Mouse (Mus musculus) heart, postnatal 0 days (tissue): ENCODE measurements at regions not wholly inside any gene's neighbourhood (a gene's known extent, or its start where the extent isn't known, plus 50 kb on each side); places are given as distances from the start of the nearest gene placed in this dataset.

ENCODE experiments used
- ATAC-seq: fragments of 200-750 bp; cut with Nextera tagmentation; 2 replicates; pipeline ENCODE4 v1.8.0; 2017; ENCODE audit warnings: low read depth, moderate number of reproducible peaks, moderate library complexity; ENCODE audit not compliant: insufficient read depth
- DNase-seq: peaks from one replicate; pipeline ENCODE4 v3.0.0-alpha.2; 2016; ENCODE audit warnings: low spot score
- H3K27ac ChIP-seq: fragments of 300-500 bp; sonication (generic); 2 replicates; pipeline ENCODE4 v1.5.1; 2014; ENCODE audit warnings: low read depth, mild to moderate bottlenecking
- H3K27me3 ChIP-seq: fragments of 300-500 bp; sonication (generic); 2 replicates; pipeline ENCODE4 v1.6.1; 2014; ENCODE audit warnings: low read length, mixed read lengths; ENCODE audit not compliant: control insufficient read depth, insufficient read depth
- H3K36me3 ChIP-seq: fragments of 300-500 bp; sonication (generic); replicated peaks from 2 replicates; pipeline ENCODE4 v1.6.1; 2014; ENCODE audit warnings: low read length, mixed read lengths; ENCODE audit not compliant: control insufficient read depth, insufficient read depth
- H3K4me1 ChIP-seq: fragments of 300-500 bp; sonication (generic); 2 replicates; pipeline ENCODE4 v1.6.1; 2014; ENCODE audit warnings: antibody characterized with exemption; ENCODE audit not compliant: control insufficient read depth, insufficient read depth
- H3K4me2 ChIP-seq: fragments of 300-500 bp; sonication (generic); 2 replicates; pipeline ENCODE4 v1.6.1; 2014; ENCODE audit warnings: low read depth, mild to moderate bottlenecking, low read length, moderate library complexity
- H3K4me3 ChIP-seq: fragments of 300-500 bp; sonication (generic); 2 replicates; pipeline ENCODE4 v1.5.1; 2014; ENCODE audit warnings: low read depth, low read length
- H3K9ac ChIP-seq: fragments of 300-500 bp; sonication (generic); replicated peaks from 2 replicates; pipeline ENCODE4 v1.6.1; 2014; ENCODE audit warnings: low read depth, low read length, mixed read lengths
- H3K9me3 ChIP-seq: fragments of 300-500 bp; sonication (generic); replicated peaks from 2 replicates; pipeline ENCODE4 v1.6.1; 2016; ENCODE audit warnings: low read length; ENCODE audit not compliant: control insufficient read depth
- CTCF ChIP-seq: IDR thresholded peaks from 2 replicates; pipeline ENCODE4 v1.5.1; 2016; ENCODE audit warnings: antibody characterized with exemption, control low read depth, low read depth
- EP300 ChIP-seq: IDR thresholded peaks from 2 replicates; pipeline ENCODE4 v1.6.1; 2016; ENCODE audit warnings: antibody characterized with exemption, low read depth
- WGBS: fragments of 180-500 bp; shearing (Covaris S2); extraction: QIAGEN DNeasy Blood & Tissue Kit; methylation state at CpG from one replicate; pipeline ENCODE4 v1.1.7; 2014; 5-methylcytosine and 5-hydroxymethylcytosine counted together

- H3K4me3 ChIP-seq: no peak overlapping the region
- no peaks in the 10 kb centered on the region for H3K27me3 ChIP-seq
- no peaks in the 10 kb centered on the region for H3K36me3 ChIP-seq
- DNase-seq (no peak), ATAC-seq (no peak)
- H3K4me2 ChIP-seq: no peak overlapping the region
- H3K27ac ChIP-seq: no peak overlapping the region
- no peak overlapping the region for H3K9ac ChIP-seq
- no peak for TF ChIP-seq EP300
- TF ChIP-seq CTCF: no peak
- H3K9me3 ChIP-seq: no peaks in the 10 kb centered on the region
- no peaks in the 10 kb centered on the region for H3K4me1 ChIP-seq
- 62% methylated on average over 5 of the region's 5 CpGs for WGBS
Measured at GRCm38 (mm10) chr10:37286305-37286704, 147.6 kb upstream of the Marcks start.

GRCm38 (mm10) chr10:37282951-37283350, 144.2 kb upstream of the Marcks start:
- ATAC-seq (no peak), DNase-seq (no peak)
- no peak overlapping the region for H3K9ac ChIP-seq
- no peak overlapping the region for H3K4me3 ChIP-seq
- H3K4me1 ChIP-seq: peaks cover 8% of the 10 kb centered on the region
- no peak overlapping the region for H3K27ac ChIP-seq
- H3K4me2 ChIP-seq: no peak overlapping the region
- TF ChIP-seq CTCF: no peak
- TF ChIP-seq EP300: no peak
- H3K9me3 ChIP-seq: no peaks in the 10 kb centered on the region
- no peaks in the 10 kb centered on the region for H3K27me3 ChIP-seq
- no peaks in the 10 kb centered on the region for H3K36me3 ChIP-seq

GRCm38 (mm10) chr10:37280823-37281222, 142.1 kb upstream of the Marcks start:
- DNase-seq: no peak
- no peaks in the 10 kb centered on the region for H3K9me3 ChIP-seq
- WGBS: 68% methylated on average over 4 of the region's 4 CpGs
- no peak overlapping the region for H3K9ac ChIP-seq
- peaks cover 8% of the 10 kb centered on the region for H3K4me1 ChIP-seq
- H3K27ac ChIP-seq: no peak overlapping the region
- TF ChIP-seq EP300 (no peak), CTCF (no peak)
- ATAC-seq: no peak
- H3K27me3 ChIP-seq: no peaks in the 10 kb centered on the region
- no peaks in the 10 kb centered on the region for H3K36me3 ChIP-seq
- H3K4me3 ChIP-seq: no peak overlapping the region
- H3K4me2 ChIP-seq: no peak overlapping the region

GRCm38 (mm10) chr10:37280150-37280820, 141.6 kb upstream of the Marcks start:
- no peak overlapping the region for H3K4me3 ChIP-seq
- TF ChIP-seq CTCF: no peak
- no peak for TF ChIP-seq EP300
- peak; percentile 72 for DNase-seq
- H3K9ac ChIP-seq: no peak overlapping the region
- H3K4me1 ChIP-seq: peaks cover 8% of the 10 kb centered on the region
- ATAC-seq: peak; percentile 63
- 22% methylated on average over 6 of the region's 6 CpGs for WGBS
- no peaks in the 10 kb centered on the region for H3K27me3 ChIP-seq
- no peaks in the 10 kb centered on the region for H3K36me3 ChIP-seq
- no peaks in the 10 kb centered on the region for H3K9me3 ChIP-seq
- no peak overlapping the region for H3K27ac ChIP-seq
- no peak overlapping the region for H3K4me2 ChIP-seq

GRCm38 (mm10) chr10:37279316-37279715, 140.6 kb upstream of the Marcks start:
- Histone ChIP-seq H3K4me1 (peaks cover 8% of the 10 kb centered on the region), H3K4me2 (no peak overlapping the region), H3K36me3 (no peaks in the 10 kb centered on the region), H3K27me3 (no peaks in the 10 kb centered on the region), H3K4me3 (no peak overlapping the region), H3K27ac (no peak overlapping the region), H3K9me3 (no peaks in the 10 kb centered on the region), H3K9ac (no peak overlapping the region)
- WGBS: 46% methylated on average over 1 of the region's 1 CpGs
- ATAC-seq: no peak
- TF ChIP-seq EP300: no peak
- TF ChIP-seq CTCF: no peak
- DNase-seq: no peak

- TF ChIP-seq CTCF: no peak
- no peak for TF ChIP-seq EP300
- ATAC-seq (no peak), DNase-seq (no peak)
- WGBS: 72% methylated on average over 1 of the region's 1 CpGs
- peaks cover 8% of the 10 kb centered on the region for H3K4me1 ChIP-seq
- no peaks in the 10 kb centered on the region for H3K36me3 ChIP-seq
- no peak overlapping the region for H3K4me3 ChIP-seq
- no peak overlapping the region for H3K9ac ChIP-seq
- H3K27me3 ChIP-seq: no peaks in the 10 kb centered on the region
- no peak overlapping the region for H3K27ac ChIP-seq
- no peak overlapping the region for H3K4me2 ChIP-seq
- no peaks in the 10 kb centered on the region for H3K9me3 ChIP-seq
Measured at GRCm38 (mm10) chr10:37275857-37276256, 137.1 kb upstream of the Marcks start.
